Mouse (Mus musculus): Measurements from ENCODE around the gene Prss57. TPM values are rescaled to one million over a fixed set of nuclear protein-coding genes. Genes with fewer than 3 reads are reported as not detected.

Gene Prss57
- polyA plus RNA-seq, 1 experiment from 2014 or later: 5.0 TPM

GRCm38 (mm10) chr10:79756660-79757059 is 34.1 kb downstream of the Prss57 start:
- H3K4me1 ChIP-seq (ENCODE audit: insufficient read depth): peaks cover 5% of the 10 kb centered on the region
- no peak overlapping the region for H3K27ac ChIP-seq (ENCODE audit: low read depth)
- H3K4me2 ChIP-seq (ENCODE audit: low read depth, low read length): no peak overlapping the region
- peaks cover 29% of the 10 kb centered on the region for H3K36me3 ChIP-seq (replicated peaks; ENCODE audit: insufficient read depth, low read length)
- TF ChIP-seq EP300 (IDR thresholded peaks at IDR 0.05; ENCODE audit: low read depth): no peak
- TF ChIP-seq CTCF (IDR thresholded peaks at IDR 0.05; ENCODE audit: low read depth): no peak
- H3K9me3 ChIP-seq (ENCODE audit: low read length): no peaks in the 10 kb centered on the region
- no peak for DNase-seq
- no peak overlapping the region for H3K9ac ChIP-seq (replicated peaks)
- ATAC-seq: no peak
- WGBS (ENCODE audit: insufficient replicate concordance): 89% methylated on average over 24 of the region's 24 CpGs
- peaks cover 5% of the 10 kb centered on the region; the same call in 1 of the 2 replicates for H3K27me3 ChIP-seq (ENCODE audit: insufficient read depth, low read length)
- H3K4me3 ChIP-seq (ENCODE audit: low read depth, low read length): no peak overlapping the region

- 92% methylated on average over 3 of the region's 3 CpGs for WGBS (ENCODE audit: insufficient replicate concordance)
- ATAC-seq: no peak
- Histone ChIP-seq H3K9ac (replicated peaks) (no peak overlapping the region), H3K4me1 (ENCODE audit: insufficient read depth) (peaks cover 5% of the 10 kb centered on the region), H3K27me3 (ENCODE audit: insufficient read depth, low read length) (peaks cover 5% of the 10 kb centered on the region; the same call in 1 of the 2 replicates), H3K36me3 (replicated peaks; ENCODE audit: insufficient read depth, low read length) (peaks cover 21% of the 10 kb centered on the region), H3K27ac (ENCODE audit: low read depth) (no peak overlapping the region), H3K4me2 (ENCODE audit: low read depth, low read length) (no peak overlapping the region), H3K9me3 (ENCODE audit: low read length) (no peaks in the 10 kb centered on the region), H3K4me3 (ENCODE audit: low read depth, low read length) (no peak overlapping the region)
- TF ChIP-seq CTCF (IDR thresholded peaks at IDR 0.05; ENCODE audit: low read depth) (no peak), EP300 (IDR thresholded peaks at IDR 0.05; ENCODE audit: low read depth) (no peak)
- DNase-seq: no peak
These were observed 34.9 kb downstream of the Prss57 start for GRCm38 (mm10) chr10:79755854-79756253.

DNA sequence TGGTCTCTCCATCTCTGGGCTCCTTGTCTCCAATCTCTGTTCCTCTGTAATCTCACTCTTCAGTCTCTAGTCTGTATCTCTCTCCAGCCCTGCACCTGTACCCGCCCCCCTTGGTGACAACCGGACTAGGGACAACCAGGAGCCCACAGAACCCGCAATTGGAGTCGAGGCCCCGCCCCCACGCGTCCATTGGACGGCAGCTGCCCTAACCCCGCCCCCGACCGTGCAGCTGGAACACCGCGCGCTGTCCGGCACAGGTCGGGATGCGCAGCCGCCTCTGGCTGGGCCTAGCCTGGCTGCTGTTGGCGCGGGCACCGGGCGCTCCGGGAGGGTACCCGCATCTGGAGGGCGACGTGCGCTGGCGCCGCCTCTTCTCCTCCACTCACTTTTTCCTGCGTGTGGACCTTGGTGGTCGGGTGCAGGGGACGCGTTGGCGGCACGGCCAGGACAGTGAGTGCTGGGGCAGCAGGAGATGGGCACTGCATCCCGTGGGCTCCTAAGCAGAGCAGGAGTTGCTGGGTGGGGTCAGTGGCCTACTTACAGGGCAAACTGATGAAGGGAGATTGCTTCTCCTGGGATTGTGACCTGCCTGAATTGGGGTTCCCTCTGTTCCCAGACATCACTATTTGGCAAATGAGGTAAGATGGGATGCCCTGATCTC is 35.8 kb downstream of the Prss57 start, which contains the start of gene Fgf22:
Fgf22 (plus strand) TSS at position 221 of the 661 bp plus-strand sequence.
- no peak within 1 kb of the TSS for H3K27ac ChIP-seq (ENCODE audit: low read depth)
- TF ChIP-seq EP300 (IDR thresholded peaks at IDR 0.05; ENCODE audit: low read depth) (no peak), CTCF (IDR thresholded peaks at IDR 0.05; ENCODE audit: low read depth) (no peak)
- 5% methylated on average over 36 of the region's 36 CpGs for WGBS (ENCODE audit: insufficient replicate concordance)
- peaks cover 16% of the 10 kb centered on the region; the same call in 1 of the 2 replicates for H3K36me3 ChIP-seq (replicated peaks; ENCODE audit: insufficient read depth, low read length)
- H3K9ac ChIP-seq (replicated peaks): no peak within 1 kb of the TSS; the same call in 1 of the 2 replicates
- peak; percentile 83 for DNase-seq
- peak; percentile 85 for ATAC-seq
- no peak within 1 kb of the TSS for H3K4me3 ChIP-seq (ENCODE audit: low read depth, low read length)
- H3K9me3 ChIP-seq (ENCODE audit: low read length): no peaks in the 10 kb centered on the region
- peaks cover 5% of the 10 kb centered on the region for H3K4me1 ChIP-seq (ENCODE audit: insufficient read depth)
- H3K27me3 ChIP-seq (ENCODE audit: insufficient read depth, low read length): peaks cover 5% of the 10 kb centered on the region; the same call in 1 of the 2 replicates
- H3K4me2 ChIP-seq (ENCODE audit: low read depth, low read length): peak within 1 kb of the TSS; percentile 59

DNA sequence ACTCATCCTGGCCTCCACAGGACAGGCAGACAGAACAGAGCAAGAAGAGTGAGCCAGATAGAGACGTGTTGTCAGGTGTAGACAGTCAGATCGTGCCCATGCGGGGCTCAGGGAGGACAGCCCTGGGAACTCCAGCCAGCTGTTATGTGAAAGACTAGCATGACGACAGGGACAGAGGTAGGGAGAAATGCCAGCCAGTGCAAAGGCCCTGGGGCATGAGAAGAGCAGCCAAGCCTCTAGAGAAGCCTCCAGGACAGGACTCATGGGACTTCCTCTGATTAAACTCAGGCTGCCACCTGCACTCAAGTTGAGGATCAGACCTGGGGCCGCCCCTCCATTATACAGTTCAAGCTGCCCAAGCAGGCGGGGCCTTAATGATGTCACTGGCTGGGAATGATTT is 42.3 kb downstream of the Prss57 start:
- Histone ChIP-seq H3K36me3 (replicated peaks; ENCODE audit: insufficient read depth, low read length) (peaks cover 5% of the 10 kb centered on the region; the same call in 1 of the 2 replicates), H3K27me3 (ENCODE audit: insufficient read depth, low read length) (no peaks in the 10 kb centered on the region), H3K9me3 (ENCODE audit: low read length) (no peaks in the 10 kb centered on the region), H3K4me3 (ENCODE audit: low read depth, low read length) (no peak overlapping the region), H3K9ac (replicated peaks) (no peak overlapping the region), H3K4me1 (ENCODE audit: insufficient read depth) (peaks cover 16% of the 10 kb centered on the region), H3K4me2 (ENCODE audit: low read depth, low read length) (no peak overlapping the region), H3K27ac (ENCODE audit: low read depth) (no peak overlapping the region)
- ATAC-seq: no peak
- TF ChIP-seq EP300 (IDR thresholded peaks at IDR 0.05; ENCODE audit: low read depth) (no peak), CTCF (IDR thresholded peaks at IDR 0.05; ENCODE audit: low read depth) (no peak)
- 85% methylated on average over 6 of the region's 6 CpGs for WGBS (ENCODE audit: insufficient replicate concordance)
- no peak for DNase-seq

GRCm38 (mm10) chr10:79746774-79747151 is 44.0 kb downstream of the Prss57 start:
- TF ChIP-seq CTCF (IDR thresholded peaks at IDR 0.05; ENCODE audit: low read depth) (no peak), EP300 (IDR thresholded peaks at IDR 0.05; ENCODE audit: low read depth) (no peak)
- ATAC-seq: peak; percentile 46

DNA sequence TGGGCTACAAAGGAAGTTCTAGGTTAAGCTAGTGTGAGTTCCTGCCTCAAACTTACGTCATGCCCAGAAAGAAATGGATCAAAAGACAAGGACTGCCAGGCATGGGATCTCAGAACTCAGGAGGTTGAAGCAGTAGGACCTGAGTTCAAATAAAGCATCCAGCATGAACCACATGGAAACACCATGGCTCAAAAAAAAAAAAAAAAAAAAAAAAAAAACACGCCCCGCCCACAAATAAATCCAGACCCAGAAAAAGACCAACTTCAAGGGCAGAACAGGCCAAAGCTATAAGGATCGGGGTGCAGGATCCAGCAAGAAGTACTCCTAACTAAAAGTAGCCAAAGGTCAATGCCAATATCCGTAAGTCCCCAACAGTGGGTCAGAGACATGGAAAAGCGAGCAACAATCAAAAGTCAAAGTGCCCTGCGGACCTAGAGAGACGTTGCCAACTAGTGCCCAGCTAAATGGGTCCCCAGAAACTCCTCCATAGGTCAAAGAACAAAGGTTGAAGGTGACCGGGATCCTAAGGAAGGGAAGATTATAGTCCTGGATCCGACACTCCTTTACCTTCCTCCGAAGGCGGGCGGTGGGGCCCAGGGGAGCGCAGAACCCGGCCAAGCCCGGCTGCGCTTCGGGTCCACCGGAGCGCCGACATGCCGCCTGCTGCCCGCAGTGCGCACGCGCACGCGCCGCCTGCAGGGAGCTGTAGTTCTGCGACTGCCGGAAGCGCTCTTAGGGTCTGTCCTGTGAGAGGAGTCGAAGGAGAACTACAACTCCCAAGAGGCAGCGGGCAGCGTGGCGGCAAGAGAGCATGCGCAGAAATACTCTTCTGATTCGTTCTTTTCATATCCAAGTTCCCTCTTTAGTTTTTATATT is 44.6 kb downstream of the Prss57 start, which contains the start of gene Polrmt:
Polrmt (minus strand) TSS at position 684 of the 876 bp plus-strand sequence.
- peak within 1 kb of the TSS; percentile 19 for H3K27ac ChIP-seq (ENCODE audit: low read depth)
- WGBS (ENCODE audit: insufficient replicate concordance): 3% methylated on average over 38 of the region's 38 CpGs

More at GRCm38 (mm10) chr10:79746774-79747151, 44.0 kb downstream of the Prss57 start:
- Histone ChIP-seq H3K36me3 (replicated peaks; ENCODE audit: insufficient read depth, low read length) (peaks cover 8% of the 10 kb centered on the region), H3K27ac (ENCODE audit: low read depth) (peak overlapping the region; percentile 5; the same call in 1 of the 2 replicates), H3K4me3 (ENCODE audit: low read depth, low read length) (peak overlapping the region; percentile 55; the same call in 1 of the 2 replicates), H3K27me3 (ENCODE audit: insufficient read depth, low read length) (no peaks in the 10 kb centered on the region), H3K9me3 (ENCODE audit: low read length) (no peaks in the 10 kb centered on the region), H3K4me2 (ENCODE audit: low read depth, low read length) (peak overlapping the region; percentile 76), H3K4me1 (ENCODE audit: insufficient read depth) (peaks cover 16% of the 10 kb centered on the region), H3K9ac (replicated peaks) (peak overlapping the region; percentile 31; the same call in 1 of the 2 replicates)
- DNase-seq: no peak
- WGBS (ENCODE audit: insufficient replicate concordance): 24% methylated on average over 6 of the region's 6 CpGs

More for the DNA sequence above, 44.6 kb downstream of the Prss57 start, which contains the start of gene Polrmt:
- Histone ChIP-seq H3K4me1 (ENCODE audit: insufficient read depth) (peaks cover 16% of the 10 kb centered on the region), H3K36me3 (replicated peaks; ENCODE audit: insufficient read depth, low read length) (peaks cover 13% of the 10 kb centered on the region), H3K27me3 (ENCODE audit: insufficient read depth, low read length) (no peaks in the 10 kb centered on the region), H3K4me2 (ENCODE audit: low read depth, low read length) (peak within 1 kb of the TSS; percentile 76), H3K4me3 (ENCODE audit: low read depth, low read length) (peak within 1 kb of the TSS; percentile 55), H3K9ac (replicated peaks) (peak within 1 kb of the TSS; percentile 54), H3K9me3 (ENCODE audit: low read length) (no peaks in the 10 kb centered on the region)
- ATAC-seq (peak; percentile 99), DNase-seq (peak; percentile 95)
- TF ChIP-seq EP300 (IDR thresholded peaks at IDR 0.05; ENCODE audit: low read depth) (no peak), CTCF (IDR thresholded peaks at IDR 0.05; ENCODE audit: low read depth) (peak; percentile 62)

All from liver, postnatal 0 days (tissue).